Mouse (Mus musculus) intestine, postnatal 0 days (tissue): ENCODE results near the gene 1700025C18Rik. TPM values are rescaled to one million over a fixed set of nuclear protein-coding genes. Genes with fewer than 3 reads are reported as not detected.

ENCODE experiments used
- ATAC-seq: fragments of 200-750 bp; cut with Nextera tagmentation; 2 replicates; pipeline ENCODE4 v1.8.0; 2017; ENCODE audit warnings: mild to moderate bottlenecking, moderate TSS enrichment, moderate library complexity
- H3K27ac ChIP-seq: fragments of 300-500 bp; sonication (generic); 2 replicates; pipeline ENCODE4 v1.5.1; 2014; ENCODE audit warnings: mild to moderate bottlenecking, low read depth, low read length, moderate library complexity
- H3K27me3 ChIP-seq: fragments of 300-500 bp; sonication (generic); replicated peaks from 2 replicates; pipeline ENCODE4 v1.6.1; 2014; ENCODE audit warnings: low read length, mixed read lengths; ENCODE audit not compliant: control insufficient read depth, insufficient read depth
- H3K36me3 ChIP-seq: fragments of 300-500 bp; sonication (generic); 2 replicates; pipeline ENCODE4 v1.6.1; 2014; ENCODE audit warnings: mild to moderate bottlenecking, moderate library complexity; ENCODE audit not compliant: control insufficient read depth, insufficient read depth
- H3K4me1 ChIP-seq: fragments of 300-500 bp; sonication (generic); replicated peaks from 2 replicates; pipeline ENCODE4 v1.6.1; 2014; ENCODE audit warnings: antibody characterized with exemption, low read length, mixed read lengths; ENCODE audit not compliant: control insufficient read depth, insufficient read depth
- H3K4me2 ChIP-seq: fragments of 300-500 bp; sonication (generic); replicated peaks from 2 replicates; pipeline ENCODE4 v1.6.1; 2014; ENCODE audit warnings: low read depth, mild to moderate bottlenecking, moderate library complexity
- H3K4me3 ChIP-seq: fragments of 300-500 bp; sonication (generic); 2 replicates; pipeline ENCODE4 v1.5.1; 2014; ENCODE audit warnings: low read depth, low read length
- H3K9ac ChIP-seq: fragments of 300-500 bp; sonication (generic); 2 replicates; pipeline ENCODE4 v1.6.1; 2014; ENCODE audit warnings: mild to moderate bottlenecking, low read depth, low read length
- H3K9me3 ChIP-seq: fragments of 300-500 bp; sonication (generic); 2 replicates; pipeline ENCODE4 v1.6.1; 2016; ENCODE audit warnings: mixed run types; ENCODE audit not compliant: control insufficient read depth
- CTCF ChIP-seq: sonication (generic); IDR thresholded peaks from 2 replicates; pipeline ENCODE4 v1.5.1; 2016; ENCODE audit warnings: low read depth, mild to moderate bottlenecking, control low read depth, antibody characterized with exemption, moderate library complexity
- WGBS: fragments of 180-500 bp; shearing (Covaris S2); extraction: QIAGEN DNeasy Blood & Tissue Kit; methylation state at CpG from one replicate; pipeline ENCODE4 v1.1.7; 2014; 5-methylcytosine and 5-hydroxymethylcytosine counted together
- polyA plus RNA-seq: library from polyadenylated mRNA; unstranded; fragments of >200 nt; fragmentation: Nextera tagmentation; extraction: Ambion mirVana; gene quantifications from 2 replicates; pipeline ENCODE4 v1.2.1, GENCODE M21; 2015

1700025C18Rik gene
- polyA plus RNA-seq, 1 experiment from 2014 or later, result not detected

DNA sequence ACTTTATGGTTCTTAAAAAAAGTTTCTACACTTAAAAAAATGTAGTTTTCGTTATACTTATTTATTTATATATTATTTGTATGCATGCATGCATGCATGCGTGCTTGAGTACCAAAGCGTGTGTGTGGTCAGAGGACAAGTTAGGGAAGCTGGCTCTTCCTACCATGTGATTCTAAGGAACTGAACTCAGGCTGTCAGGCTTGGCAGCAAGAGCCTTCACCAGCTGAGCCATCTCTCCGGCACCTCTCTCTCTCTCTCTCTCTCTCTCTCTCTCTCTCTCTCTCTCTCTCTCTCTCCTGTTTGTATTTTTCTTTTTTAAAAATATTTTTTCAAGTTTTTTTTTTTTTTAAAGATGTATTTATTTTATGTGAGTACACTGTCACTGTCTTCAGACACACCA is 30.6 kb downstream of the 1700025C18Rik start:
- TF ChIP-seq CTCF, result no peak
- Histone ChIP-seq H3K27me3 (no peaks in the 10 kb centered on the region), H3K9ac (no peak overlapping the region), H3K4me1 (0 out of 2 replicates have a peak, but pooled peaks cover 9% of the 10 kb centered on the region), H3K27ac (no peak overlapping the region), H3K9me3 (no peaks in the 10 kb centered on the region), H3K4me3 (no peak overlapping the region), H3K4me2 (no peak overlapping the region), H3K36me3 (no peaks in the 10 kb centered on the region)
- no peak for ATAC-seq
- WGBS, result 84% methylated on average over 4 of the region's 4 CpGs

DNA sequence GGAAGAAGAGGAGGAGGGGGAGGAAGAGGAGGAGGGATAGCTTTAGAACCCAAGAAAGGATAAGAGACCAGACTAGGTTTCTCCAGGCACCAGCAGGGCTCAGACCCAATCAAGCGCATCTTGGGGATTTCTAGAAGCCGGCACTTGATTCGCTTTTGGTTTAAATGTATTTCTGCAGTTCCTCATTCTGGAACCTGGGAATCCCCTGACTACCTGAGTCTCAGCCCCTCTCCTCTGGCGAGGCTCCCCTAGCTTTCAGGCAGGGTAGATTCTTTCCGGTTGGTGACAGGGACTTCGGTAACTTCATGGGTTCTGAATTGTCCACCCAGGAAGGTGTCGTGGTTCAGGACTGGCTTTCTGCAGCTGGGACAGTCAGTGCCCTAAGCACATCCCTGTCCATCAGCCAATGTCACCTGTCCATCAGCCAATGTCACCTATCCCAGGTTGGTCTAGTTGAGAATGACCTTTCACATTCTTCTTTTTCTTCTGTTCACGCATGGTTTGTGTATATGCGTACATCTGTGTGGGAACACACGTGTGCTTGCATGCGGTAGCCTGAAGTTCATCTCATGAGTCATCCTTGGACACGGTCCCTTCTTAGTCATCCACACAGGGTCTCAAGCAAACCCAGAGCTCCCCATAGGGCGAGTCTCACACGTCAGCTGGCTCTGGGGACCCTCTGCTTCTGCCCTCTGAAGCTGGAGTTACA is 34.0 kb downstream of the 1700025C18Rik start:
- Histone ChIP-seq H3K36me3 (no peaks in the 10 kb centered on the region), H3K4me3 (no peak overlapping the region), H3K9me3 (no peaks in the 10 kb centered on the region), H3K27ac (no peak overlapping the region), H3K4me2 (peak overlapping the region; percentile 60; the same call in 1 of the 2 replicates), H3K9ac (no peak overlapping the region), H3K27me3 (no peaks in the 10 kb centered on the region), H3K4me1 (0 out of 2 replicates have a peak, but pooled peaks cover 10% of the 10 kb centered on the region)
- 75% methylated on average over 14 of the region's 14 CpGs for WGBS
- no peak for ATAC-seq
- TF ChIP-seq CTCF, result no peak

DNA sequence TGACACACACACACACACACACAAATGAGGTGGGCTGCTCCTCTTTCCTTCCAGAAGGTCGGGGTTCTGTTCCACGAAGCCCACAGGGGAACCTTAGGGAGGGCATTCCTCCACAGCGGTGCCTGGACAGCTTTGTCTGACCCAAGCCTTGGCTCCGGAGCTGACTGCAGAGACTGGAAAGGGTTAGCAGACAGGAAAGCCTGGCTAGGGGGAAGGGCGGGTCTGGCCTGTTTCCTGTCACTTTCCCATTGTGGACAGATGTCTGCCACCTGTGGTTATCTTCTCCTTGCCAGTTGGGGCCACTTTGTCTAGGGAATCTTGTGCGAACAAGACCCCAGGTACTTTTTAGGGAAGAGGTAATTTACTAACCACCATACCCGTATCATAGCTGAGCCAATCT is 34.6 kb downstream of the 1700025C18Rik start:
- Histone ChIP-seq H3K4me1 (0 out of 2 replicates have a peak, but pooled peaks cover 10% of the 10 kb centered on the region), H3K4me2 (peak overlapping the region; percentile 60), H3K4me3 (peak overlapping the region; percentile 38), H3K36me3 (no peaks in the 10 kb centered on the region), H3K27me3 (no peaks in the 10 kb centered on the region), H3K9me3 (no peaks in the 10 kb centered on the region), H3K9ac (peak overlapping the region; percentile 26; the same call in 1 of the 2 replicates), H3K27ac (no peak overlapping the region; the same call in 1 of the 2 replicates)
- TF ChIP-seq CTCF, result no peak
- WGBS, result 3% methylated on average over 7 of the region's 7 CpGs
- no peak for ATAC-seq

DNA sequence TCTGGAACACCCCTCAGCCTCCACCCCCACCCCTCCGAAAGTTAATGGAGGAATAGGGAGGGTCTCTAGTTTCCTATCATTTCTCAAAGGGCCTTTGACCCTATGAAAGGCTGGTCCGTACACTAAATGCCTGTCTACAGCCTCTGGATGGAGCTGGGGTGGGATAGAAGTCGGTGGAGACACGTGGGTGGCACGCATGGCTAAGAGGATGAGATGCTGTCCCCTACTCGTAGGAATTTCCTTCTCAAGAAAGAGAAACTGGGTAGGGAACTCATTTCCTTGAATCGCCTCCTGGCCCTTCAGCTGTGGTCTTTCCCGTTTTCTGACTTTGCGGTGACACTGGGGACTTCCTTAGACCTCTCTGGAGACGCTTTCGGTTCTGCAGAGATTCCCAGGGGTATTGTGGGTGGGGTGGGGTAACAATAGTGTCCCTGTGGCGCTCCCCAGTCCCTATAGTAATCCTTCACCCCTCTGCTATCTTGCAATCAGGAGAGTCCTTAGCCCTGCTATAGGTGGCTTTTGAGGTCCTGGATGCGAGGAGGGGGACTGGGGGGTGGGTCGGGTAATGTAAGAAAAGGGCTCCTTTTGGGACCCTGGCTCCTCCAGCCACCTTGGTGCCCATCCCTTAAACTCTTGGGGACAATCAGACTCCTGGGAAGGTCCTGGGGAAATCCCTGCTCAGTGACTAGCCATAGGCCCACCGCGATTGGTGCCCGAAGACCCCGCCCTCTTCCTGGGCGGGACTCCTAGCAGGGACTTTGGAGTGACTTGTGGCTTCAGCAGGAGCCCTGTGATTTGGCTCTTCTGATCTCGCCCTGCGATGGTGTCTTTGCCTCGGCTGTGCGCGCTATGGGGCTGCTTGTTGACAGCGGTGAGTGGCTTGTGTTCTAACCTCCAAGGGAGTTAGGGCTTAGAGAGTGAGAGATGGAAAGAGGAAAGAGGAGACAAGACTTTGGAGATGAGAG is 35.4 kb downstream of the 1700025C18Rik start, which contains the start of gene Cd40:
Cd40 (plus strand) TSS at position 740 of the 965 bp plus-strand sequence.
- peak within 1 kb of the TSS; percentile 38 for H3K4me3 ChIP-seq
- no peaks in the 10 kb centered on the region for H3K9me3 ChIP-seq
- WGBS, result 10% methylated on average over 25 of the region's 25 CpGs
- no peak within 1 kb of the TSS; the same call in 1 of the 2 replicates for H3K27ac ChIP-seq
- peak within 1 kb of the TSS; percentile 26; the same call in 1 of the 2 replicates for H3K9ac ChIP-seq
- ATAC-seq, result peak; percentile 85
- H3K27me3 ChIP-seq, result no peaks in the 10 kb centered on the region
- 0 out of 2 replicates have a peak, but pooled peaks cover 10% of the 10 kb centered on the region for H3K4me1 ChIP-seq
- H3K36me3 ChIP-seq, result no peaks in the 10 kb centered on the region
- peak within 1 kb of the TSS; percentile 60 for H3K4me2 ChIP-seq
- TF ChIP-seq CTCF, result no peak

DNA sequence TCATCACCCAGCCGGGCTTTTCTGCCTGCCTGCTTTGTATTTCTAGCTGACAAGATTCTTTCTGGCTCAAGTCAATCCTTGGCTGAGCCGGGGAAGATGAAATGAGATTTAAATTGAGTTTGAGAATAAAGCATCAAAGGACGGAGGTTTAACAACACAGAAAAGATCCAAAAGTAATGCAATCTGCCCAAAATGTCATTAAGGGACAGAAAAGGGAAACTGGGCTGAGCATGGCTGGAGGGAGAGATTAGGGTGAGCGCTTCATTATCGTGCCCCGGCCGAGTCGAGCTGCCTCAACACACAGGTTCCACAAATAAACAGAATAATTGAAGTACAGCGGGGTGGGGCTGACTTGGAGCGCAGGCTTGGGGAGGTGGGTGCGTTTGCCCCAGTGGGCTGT is 39.0 kb downstream of the 1700025C18Rik start:
- 0 out of 2 replicates have a peak, but pooled peaks cover 10% of the 10 kb centered on the region for H3K4me1 ChIP-seq
- H3K9ac ChIP-seq, result no peak overlapping the region
- no peak for ATAC-seq
- TF ChIP-seq CTCF, result no peak
- H3K27me3 ChIP-seq, result no peaks in the 10 kb centered on the region
- H3K27ac ChIP-seq, result no peak overlapping the region
- 40% methylated on average over 11 of the region's 11 CpGs for WGBS
- no peak overlapping the region for H3K4me3 ChIP-seq
- no peaks in the 10 kb centered on the region for H3K36me3 ChIP-seq
- no peak overlapping the region for H3K4me2 ChIP-seq
- H3K9me3 ChIP-seq, result no peaks in the 10 kb centered on the region
